In the genomic region with DNA sequence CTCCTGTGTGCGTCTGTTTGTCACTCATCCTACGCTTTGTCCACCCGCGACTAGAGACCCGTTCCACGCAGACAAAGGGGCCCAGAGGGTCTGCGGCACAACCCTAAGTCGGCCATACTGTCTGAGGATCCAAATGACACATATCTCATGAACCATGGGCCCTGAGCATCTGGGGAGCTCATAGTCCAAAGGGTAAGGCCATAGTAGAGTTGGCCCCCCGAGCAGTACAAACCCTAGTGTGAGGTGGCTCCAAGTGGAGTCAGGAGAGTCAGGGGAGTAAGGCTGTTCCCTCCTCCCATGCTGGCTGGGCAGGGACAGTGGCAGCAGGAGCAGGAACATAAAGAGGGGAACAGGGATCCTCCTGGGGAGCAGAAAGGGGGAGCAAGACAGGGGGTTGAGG, we compare ENCODE assay signal across 16 mouse cellular contexts.
"Had no signal": no experiment of that assay in that cellular context is flagged by ENCODE, and none has a peak within 500 bp of the region (broad histone marks: within the 10 kb centered on the region; RNA-seq: fewer than 3 reads in every experiment).

No protein-coding gene starts in this region.

- H3K27ac ChIP-seq: lung, embryonic 15.5 days; macrophage; midbrain, embryonic 13.5 days; midbrain, embryonic 15.5 days; neural tube, embryonic 12.5 days had no signal

- H3K27me3 ChIP-seq: lung, embryonic 15.5 days; megakaryocyte, embryonic 14.5 days; midbrain, embryonic 13.5 days; midbrain, embryonic 15.5 days; neural tube, embryonic 12.5 days had no signal

- DNase-seq: lung, adult 2 months; lung, postnatal 14 days; lung, postnatal 36 days; right cerebral cortex, postnatal 14 days; spleen, adult 18-20 months; thymus, adult 18-20 months; thymus, postnatal 14 days; thymus, postnatal 36 days had no signal

- H3K4me2 ChIP-seq: lung, embryonic 15.5 days; midbrain, embryonic 11.5 days; midbrain, embryonic 13.5 days; midbrain, embryonic 15.5 days; neural tube, embryonic 12.5 days had no signal

- H3K4me1 ChIP-seq: lung, embryonic 15.5 days; midbrain, embryonic 13.5 days; midbrain, embryonic 15.5 days; neural tube, embryonic 12.5 days had no signal

- H3K9ac ChIP-seq: lung, embryonic 15.5 days; midbrain, embryonic 13.5 days; midbrain, embryonic 15.5 days; neural tube, embryonic 12.5 days had no signal

- ATAC-seq: lung, postnatal 0 days; midbrain, embryonic 13.5 days; midbrain, embryonic 15.5 days had no signal

- H3K36me3 ChIP-seq: lung, embryonic 15.5 days; midbrain, embryonic 13.5 days; midbrain, embryonic 15.5 days; neural tube, embryonic 12.5 days had no signal

- H3K9me3 ChIP-seq: lung, embryonic 15.5 days; midbrain, embryonic 15.5 days had no signal

- H3K4me3 ChIP-seq: lung, embryonic 15.5 days; megakaryocyte, embryonic 14.5 days; midbrain, embryonic 13.5 days; midbrain, embryonic 15.5 days; neural tube, embryonic 12.5 days had no signal
